Mouse (Mus musculus) liver, embryonic 11.5 days (tissue): ENCODE results near the gene Rbpj. TPM values are rescaled to one million over a fixed set of nuclear protein-coding genes. Genes with fewer than 3 reads are reported as not detected.

ENCODE experiments used
- ATAC-seq: fragments of 200-750 bp; cut with Nextera tagmentation; replicated peaks from 2 replicates; pipeline ENCODE4 v1.8.0; 2017; ENCODE audit warnings: moderate number of reproducible peaks, mild to moderate bottlenecking, moderate TSS enrichment, moderate library complexity; ENCODE audit not compliant: low FRiP score
- DNase-seq: peaks from one replicate; pipeline ENCODE4 v3.0.0-alpha.2; 2017; ENCODE audit warnings: low spot score
- H3K27ac ChIP-seq: fragments of 300-500 bp; sonication (generic); 2 replicates; pipeline ENCODE4 v1.5.1; 2014; ENCODE audit warnings: mild to moderate bottlenecking, low read depth, low read length, control low read depth
- H3K27me3 ChIP-seq: fragments of 300-500 bp; sonication (generic); replicated peaks from 2 replicates; pipeline ENCODE4 v1.6.1; 2014; ENCODE audit warnings: low read length, mixed read lengths; ENCODE audit not compliant: control insufficient read depth, insufficient read depth
- H3K36me3 ChIP-seq: fragments of 300-500 bp; sonication (generic); 2 replicates; pipeline ENCODE4 v1.6.1; 2014; ENCODE audit warnings: mild to moderate bottlenecking, low read length, moderate library complexity, mixed read lengths; ENCODE audit not compliant: control insufficient read depth, insufficient read depth
- H3K4me1 ChIP-seq: fragments of 300-500 bp; sonication (generic); replicated peaks from 2 replicates; pipeline ENCODE4 v1.6.1; 2014; ENCODE audit warnings: low read length, mixed read lengths; ENCODE audit not compliant: control insufficient read depth, insufficient read depth
- H3K4me2 ChIP-seq: fragments of 300-500 bp; sonication (generic); 2 replicates; pipeline ENCODE4 v1.6.1; 2014; ENCODE audit warnings: mild to moderate bottlenecking, control low read depth, moderate library complexity
- H3K4me3 ChIP-seq: fragments of 300-500 bp; sonication (generic); 2 replicates; pipeline ENCODE4 v1.5.1; 2014; ENCODE audit warnings: low read depth, low read length, control low read depth
- H3K9ac ChIP-seq: fragments of 300-500 bp; sonication (generic); 2 replicates; pipeline ENCODE4 v1.6.1; 2014; ENCODE audit warnings: low read depth, low read length, control low read depth
- H3K9me3 ChIP-seq: fragments of 300-500 bp; sonication (generic); 2 replicates; pipeline ENCODE4 v1.6.1; 2016; ENCODE audit warnings: low read length, inconsistent platforms, mixed read lengths; ENCODE audit not compliant: control insufficient read depth
- WGBS: fragments of 180-500 bp; shearing (Covaris S2); extraction: QIAGEN DNeasy Blood & Tissue Kit; methylation state at CpG from one replicate; pipeline ENCODE4 v1.1.7; 2014; 5-methylcytosine and 5-hydroxymethylcytosine counted together
- polyA plus RNA-seq: library from polyadenylated mRNA; unstranded; fragments of >200 nt; fragmentation: Nextera tagmentation; extraction: Ambion mirVana; gene quantifications from 2 replicates; pipeline ENCODE4 v1.2.1, GENCODE M21; 2014

Rbpj gene
- polyA plus RNA-seq, result 21.6 and 27.0 TPM in 2 replicates

- no peak for DNase-seq
- Histone ChIP-seq H3K27ac (no peak within 1 kb of the TSS), H3K9ac (no peak within 1 kb of the TSS), H3K36me3 (no peaks in the 10 kb centered on the region), H3K4me3 (no peak within 1 kb of the TSS), H3K4me2 (no peak within 1 kb of the TSS), H3K27me3 (no peaks in the 10 kb centered on the region), H3K9me3 (no peaks in the 10 kb centered on the region), H3K4me1 (no peaks in the 10 kb centered on the region; the same call in 1 of the 2 replicates)
- no peak for ATAC-seq
- WGBS, result 84% methylated on average over 9 of the region's 9 CpGs
Observed at GRCm38 (mm10) chr5:53465883-53466282, at the start of gene Rbpj. Gene Rbpj, plus strand, starts transcription at chr5:53466152.

GRCm38 (mm10) chr5:53420777-53421176 lies 45.2 kb upstream of the Rbpj start:
- Histone ChIP-seq H3K4me1 (no peaks in the 10 kb centered on the region; the same call in 1 of the 2 replicates), H3K4me2 (no peak overlapping the region), H3K4me3 (no peak overlapping the region), H3K9ac (no peak overlapping the region), H3K27me3 (no peaks in the 10 kb centered on the region), H3K9me3 (no peaks in the 10 kb centered on the region), H3K27ac (no peak overlapping the region), H3K36me3 (no peaks in the 10 kb centered on the region)
- no peak for DNase-seq
- WGBS, result 44% methylated on average over 1 of the region's 1 CpGs
- no peak for ATAC-seq

- no peak overlapping the region for H3K27ac ChIP-seq
- H3K27me3 ChIP-seq, result no peaks in the 10 kb centered on the region
- ATAC-seq, result peak; percentile 47; the same call in 1 of the 2 replicates
- no peak for DNase-seq
- no peak overlapping the region for H3K4me3 ChIP-seq
- no peak overlapping the region for H3K4me2 ChIP-seq
- no peaks in the 10 kb centered on the region; the same call in 1 of the 2 replicates for H3K4me1 ChIP-seq
- no peaks in the 10 kb centered on the region for H3K36me3 ChIP-seq
- H3K9ac ChIP-seq, result no peak overlapping the region
- 35% methylated on average over 4 of the region's 4 CpGs for whole genome bisulfite sequencing
- no peaks in the 10 kb centered on the region for H3K9me3 ChIP-seq
Observed at GRCm38 (mm10) chr5:53421291-53421690, 44.7 kb upstream of the Rbpj start.

GRCm38 (mm10) chr5:53427411-53427810 lies 38.5 kb upstream of the Rbpj start:
- H3K27me3 ChIP-seq, result no peaks in the 10 kb centered on the region
- 88% methylated on average over 4 of the region's 4 CpGs for WGBS
- no peaks in the 10 kb centered on the region for H3K9me3 ChIP-seq
- no peak overlapping the region for H3K27ac ChIP-seq
- ATAC-seq (no peak), DNase-seq (no peak)
- no peaks in the 10 kb centered on the region for H3K36me3 ChIP-seq
- no peak overlapping the region for H3K4me2 ChIP-seq
- no peak overlapping the region for H3K4me3 ChIP-seq
- H3K4me1 ChIP-seq, result no peaks in the 10 kb centered on the region
- no peak overlapping the region for H3K9ac ChIP-seq

- H3K27me3 ChIP-seq, result no peaks in the 10 kb centered on the region
- no peaks in the 10 kb centered on the region for H3K9me3 ChIP-seq
- H3K4me3 ChIP-seq, result no peak overlapping the region
- ATAC-seq, result no peak
- H3K27ac ChIP-seq, result no peak overlapping the region
- H3K4me2 ChIP-seq, result no peak overlapping the region
- no peaks in the 10 kb centered on the region for H3K4me1 ChIP-seq
- DNase-seq, result no peak
- H3K9ac ChIP-seq, result no peak overlapping the region
- WGBS, result 65% methylated on average over 10 of the region's 10 CpGs
- no peaks in the 10 kb centered on the region for H3K36me3 ChIP-seq
Observed at GRCm38 (mm10) chr5:53429683-53430477, 36.1 kb upstream of the Rbpj start.

- H3K36me3 ChIP-seq, result no peaks in the 10 kb centered on the region
- no peak overlapping the region for H3K27ac ChIP-seq
- no peaks in the 10 kb centered on the region for H3K9me3 ChIP-seq
- DNase-seq, result no peak
- H3K4me1 ChIP-seq, result no peaks in the 10 kb centered on the region
- no peak overlapping the region for H3K9ac ChIP-seq
- no peak for ATAC-seq
- 86% methylated on average over 4 of the region's 4 CpGs for WGBS
- H3K4me2 ChIP-seq, result no peak overlapping the region
- no peaks in the 10 kb centered on the region for H3K27me3 ChIP-seq
- no peak overlapping the region for H3K4me3 ChIP-seq
Observed at GRCm38 (mm10) chr5:53432451-53432850, 33.5 kb upstream of the Rbpj start.

- no peak overlapping the region for H3K9ac ChIP-seq
- no peaks in the 10 kb centered on the region for H3K9me3 ChIP-seq
- H3K27me3 ChIP-seq, result no peaks in the 10 kb centered on the region
- no peak overlapping the region for H3K4me2 ChIP-seq
- DNase-seq, result no peak
- no peak for ATAC-seq
- H3K36me3 ChIP-seq, result no peaks in the 10 kb centered on the region
- 71% methylated on average over 6 of the region's 6 CpGs for WGBS
- no peak overlapping the region for H3K27ac ChIP-seq
- H3K4me1 ChIP-seq, result no peaks in the 10 kb centered on the region
- H3K4me3 ChIP-seq, result no peak overlapping the region
Observed at GRCm38 (mm10) chr5:53436905-53437632, 28.9 kb upstream of the Rbpj start.

- H3K27ac ChIP-seq, result no peak overlapping the region
- no peak overlapping the region for H3K9ac ChIP-seq
- no peak for ATAC-seq
- no peaks in the 10 kb centered on the region for H3K36me3 ChIP-seq
- H3K27me3 ChIP-seq, result no peaks in the 10 kb centered on the region
- no peak overlapping the region for H3K4me3 ChIP-seq
- 71% methylated on average over 4 of the region's 4 CpGs for WGBS
- H3K9me3 ChIP-seq, result no peaks in the 10 kb centered on the region
- no peaks in the 10 kb centered on the region for H3K4me1 ChIP-seq
- no peak for DNase-seq
- H3K4me2 ChIP-seq, result no peak overlapping the region
Observed at GRCm38 (mm10) chr5:53437767-53438166, 28.2 kb upstream of the Rbpj start.
